Mouse (Mus musculus) cerebellum, postnatal 14 days (tissue): ENCODE measurements at regions not wholly inside any gene's neighbourhood (a gene's known extent, or its start where the extent isn't known, plus 50 kb on each side); places are given as distances from the start of the nearest gene placed in this dataset.
A peak's percentile ranks its signal among the peaks of the same experiment; 100 is the strongest.

Experiments
- DNase-seq, 2 experiments: peaks; one replicate each; pipeline ENCODE4 v3.0.0; 2021; ENCODE audit warnings: mixed read lengths in 2 of 2

DNA sequence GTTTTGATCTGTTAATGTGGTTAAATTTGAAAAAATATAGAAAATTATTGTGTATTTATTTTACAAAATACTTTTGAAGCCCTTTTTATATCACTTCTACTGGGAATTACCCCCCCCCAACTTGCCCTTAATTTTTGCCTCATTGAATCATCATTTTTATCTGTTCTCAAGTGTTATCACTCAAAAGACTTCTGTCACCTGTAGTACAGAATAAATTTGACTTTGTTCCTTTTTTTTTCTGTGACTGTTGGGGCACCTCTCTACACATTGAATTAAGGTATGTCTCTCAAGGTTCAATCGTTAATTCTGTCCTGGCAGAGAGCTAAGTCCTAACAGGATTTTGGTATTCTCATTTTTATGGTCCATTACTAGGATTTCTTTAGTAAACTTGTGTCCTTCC is 1123.0 kb upstream of the Cited2 start:
- no peak for DNase-seq

DNA sequence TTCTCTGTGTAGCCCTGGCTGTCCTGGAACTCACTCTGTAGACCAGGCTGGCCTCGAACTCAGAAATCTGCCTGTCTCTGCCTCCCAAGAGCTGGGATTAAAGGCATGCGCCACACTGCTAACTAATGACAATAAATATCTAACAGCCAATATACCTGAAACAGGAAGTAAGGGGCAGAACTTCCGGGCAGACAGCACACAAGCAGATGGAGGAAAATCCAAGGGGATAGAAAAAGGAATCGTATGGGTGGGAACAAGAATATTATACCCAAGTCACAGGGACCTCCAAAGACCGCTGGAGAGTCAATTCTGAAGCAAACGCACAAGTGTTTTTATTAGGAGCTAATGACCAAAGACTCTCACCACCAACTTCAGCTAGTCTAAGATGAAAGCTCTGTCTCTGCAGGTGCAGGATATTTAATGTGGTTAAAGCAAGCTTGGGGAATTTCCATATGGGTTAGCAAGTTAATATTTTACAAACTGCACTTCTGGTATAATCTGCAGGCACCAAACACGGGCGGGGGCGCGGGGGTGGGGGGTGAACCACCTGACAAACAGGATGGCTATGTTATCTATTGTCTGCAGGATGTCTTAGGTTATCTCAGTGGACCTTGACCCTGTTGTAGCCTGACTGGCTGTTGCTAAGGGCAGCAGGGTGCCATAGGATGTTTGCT is 1122.3 kb upstream of the Cited2 start:
- DNase-seq, result no peak

DNA sequence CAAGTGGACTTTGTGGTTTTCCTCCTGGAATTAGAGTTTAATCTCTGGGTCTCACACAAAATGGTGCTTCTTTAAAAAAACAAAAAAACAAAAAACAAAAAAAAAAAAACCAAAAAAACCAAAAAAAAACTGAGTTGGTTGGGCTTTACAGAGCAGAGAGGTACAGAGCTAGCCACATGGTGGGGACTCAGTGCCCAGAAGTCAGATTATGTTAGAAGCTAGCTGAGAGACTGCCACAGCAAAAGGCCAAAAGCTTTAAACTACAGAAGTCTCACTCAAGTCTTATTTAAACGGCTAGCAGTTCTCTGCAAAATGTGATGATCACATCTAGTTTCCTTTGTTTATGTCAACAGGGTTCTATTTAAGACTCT is 1121.8 kb upstream of the Cited2 start:
- DNase-seq, result no peak

DNA sequence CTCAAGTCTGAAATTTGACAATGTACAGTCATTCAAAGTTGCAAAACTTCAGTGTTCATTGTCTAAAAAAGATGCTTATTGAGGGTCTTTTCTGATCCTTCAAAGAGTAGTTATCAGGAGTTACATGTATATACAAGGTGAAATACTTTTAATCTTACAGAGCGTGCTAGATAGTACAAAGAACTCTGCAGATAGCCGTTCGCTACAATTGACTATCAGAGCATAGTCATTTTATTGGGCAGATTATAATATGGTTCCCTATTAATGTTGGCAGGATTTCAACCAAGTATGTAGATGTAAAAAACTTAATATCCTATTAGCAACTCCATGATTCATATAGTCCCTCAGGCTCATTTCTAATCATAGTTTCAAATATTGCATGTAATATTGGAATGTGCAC is 1114.7 kb upstream of the Cited2 start:
- DNase-seq, result no peak

DNA sequence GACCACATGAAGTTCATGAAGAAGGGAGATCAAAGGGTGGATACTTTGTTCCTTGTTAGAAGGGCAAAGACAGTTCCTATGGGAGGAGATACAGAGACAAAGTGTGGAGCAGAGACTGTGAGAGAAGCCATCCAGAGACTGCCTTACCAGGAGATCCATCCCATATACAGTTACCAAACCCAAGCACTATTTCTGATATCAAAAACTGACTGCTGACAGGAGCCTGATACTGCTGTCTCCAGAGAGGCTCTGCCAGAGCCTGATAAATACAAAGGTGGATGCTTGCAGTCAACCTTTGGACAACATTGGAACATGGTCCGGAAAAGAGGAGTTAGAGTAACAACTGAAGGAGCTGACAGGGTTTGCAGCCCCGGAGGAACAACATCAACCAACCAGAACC is 1104.3 kb upstream of the Cited2 start:
- no peak for DNase-seq

DNA sequence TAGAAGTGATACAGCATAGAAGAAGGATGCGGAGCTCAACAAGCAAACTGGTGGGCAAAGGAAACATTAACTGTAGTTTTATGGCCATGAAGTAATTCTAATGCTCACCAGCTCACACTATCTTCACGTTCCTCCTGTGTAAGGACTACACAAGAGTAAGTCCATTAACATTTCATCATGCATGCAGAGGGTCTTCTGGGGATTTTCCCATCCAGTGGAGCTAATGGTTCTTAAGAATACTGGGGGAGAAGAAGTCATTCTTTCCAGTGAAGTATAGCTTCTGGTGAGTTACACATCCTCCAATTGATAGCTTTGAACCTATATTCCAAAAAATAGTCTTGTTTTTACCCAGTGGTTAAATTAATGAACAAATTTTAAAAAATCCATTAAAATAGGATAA is 1103.4 kb upstream of the Cited2 start:
- no peak for DNase-seq

DNA sequence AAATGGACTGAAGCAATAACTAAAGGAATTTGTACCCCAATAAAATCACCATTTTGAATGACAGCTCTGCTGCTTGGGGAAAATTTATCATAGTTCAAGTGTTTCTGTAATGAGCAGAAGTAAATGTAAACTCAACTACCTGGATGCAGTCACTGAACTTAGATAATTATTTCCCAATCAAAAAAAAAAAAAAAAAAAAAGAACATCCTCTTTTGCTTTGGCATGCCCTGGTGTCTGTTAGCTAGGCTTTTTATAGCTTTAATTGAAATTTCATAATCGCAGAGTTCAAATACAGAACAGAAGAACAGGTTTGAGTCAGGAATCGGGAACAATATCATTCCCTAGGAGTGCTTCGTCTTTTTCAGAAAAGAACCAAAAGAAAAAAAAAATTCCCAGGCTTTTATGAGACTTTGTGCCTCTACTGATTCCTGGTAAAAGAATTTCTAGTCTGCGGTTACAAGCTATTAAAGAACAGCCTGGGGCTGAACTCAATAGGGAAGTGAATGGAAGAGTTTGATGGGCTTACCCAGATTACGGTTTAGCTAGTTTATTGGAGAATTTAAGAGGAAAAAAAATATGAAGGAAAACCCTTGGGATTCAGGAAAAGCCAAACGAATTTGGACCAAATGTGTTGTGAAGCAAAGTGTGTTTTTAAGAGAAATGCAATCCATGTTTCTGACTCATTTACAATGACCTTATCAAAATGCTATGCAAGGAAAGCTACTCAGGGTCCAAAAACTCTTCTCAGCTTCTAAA is 1102.0 kb upstream of the Cited2 start:
- DNase-seq, result no peak

DNA sequence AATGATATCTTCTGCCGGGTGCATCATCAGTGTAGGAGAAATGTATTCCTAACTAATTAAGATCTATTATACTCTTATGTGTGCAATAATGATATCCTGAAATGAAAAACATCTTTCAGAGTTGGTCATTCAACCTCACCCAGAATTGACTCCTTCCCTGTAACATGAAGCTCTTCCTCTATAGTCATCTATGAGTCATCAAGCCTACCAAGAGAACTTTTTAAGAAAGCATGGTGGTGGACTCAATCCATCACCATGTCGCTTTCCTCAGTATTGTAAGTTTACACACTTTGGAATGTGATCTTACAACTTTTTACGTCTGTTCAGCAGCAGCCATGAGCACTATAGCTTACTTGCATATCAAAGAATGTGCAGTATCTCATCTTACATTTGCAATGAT is 1100.2 kb upstream of the Cited2 start:
- no peak for DNase-seq

DNA sequence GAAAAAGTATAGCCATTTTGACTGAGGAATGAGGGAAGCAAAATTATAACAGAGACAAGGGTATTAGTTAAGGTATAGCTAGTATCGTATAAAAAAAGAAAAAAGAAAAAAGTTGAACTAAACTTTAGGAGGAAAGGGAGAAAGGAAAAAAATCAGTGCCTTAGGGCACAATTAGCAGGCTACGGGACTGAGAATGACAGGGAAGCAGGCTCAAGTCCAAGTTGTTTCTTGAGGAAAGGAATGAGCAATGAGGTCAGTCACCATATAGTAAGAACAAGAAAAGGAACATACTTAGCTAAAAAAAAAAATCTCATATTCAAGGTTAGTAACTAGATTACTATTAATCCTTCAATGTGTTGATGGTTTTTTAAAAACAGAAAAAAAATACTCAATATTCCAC is 1089.8 kb upstream of the Cited2 start:
- DNase-seq, result no peak

DNA sequence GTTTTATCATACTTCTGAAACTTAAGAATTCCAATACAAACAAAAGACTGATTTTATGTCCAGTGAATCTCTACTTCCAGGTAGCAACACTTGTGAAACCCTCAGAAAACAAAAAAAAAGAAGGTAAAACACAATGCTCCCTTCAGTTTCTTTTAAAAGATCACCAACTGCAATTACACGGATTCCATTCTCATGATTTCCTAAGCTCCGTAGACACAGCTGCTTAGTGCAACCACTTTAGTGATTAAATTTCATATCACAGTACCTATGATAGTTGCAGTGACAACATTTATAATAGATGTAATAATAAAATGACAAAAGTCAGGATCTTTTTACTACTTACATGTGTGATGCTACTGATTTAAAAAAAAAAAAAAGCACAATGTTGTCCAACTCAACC is 1087.6 kb upstream of the Cited2 start:
- no peak for DNase-seq

DNA sequence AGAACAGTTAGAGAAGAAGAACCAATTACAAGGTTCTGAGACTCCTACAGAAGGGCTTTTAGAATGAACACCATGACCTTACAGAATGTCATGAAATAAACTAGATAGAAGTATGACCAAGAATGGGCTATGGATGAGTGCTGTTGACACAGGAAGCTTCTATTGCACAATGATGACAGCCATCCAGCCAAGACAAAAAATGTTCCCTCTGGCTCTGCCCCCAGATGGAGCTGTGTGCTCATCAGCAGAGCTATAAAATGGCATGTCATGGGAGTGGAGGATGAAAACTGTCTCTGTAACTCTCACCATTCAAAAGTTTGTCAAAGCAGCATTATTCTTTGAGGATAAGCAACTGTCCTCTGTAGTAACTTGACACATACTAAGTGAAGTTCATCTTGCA is 1086.0 kb upstream of the Cited2 start:
- DNase-seq, result peak; percentile 40 to 49

DNA sequence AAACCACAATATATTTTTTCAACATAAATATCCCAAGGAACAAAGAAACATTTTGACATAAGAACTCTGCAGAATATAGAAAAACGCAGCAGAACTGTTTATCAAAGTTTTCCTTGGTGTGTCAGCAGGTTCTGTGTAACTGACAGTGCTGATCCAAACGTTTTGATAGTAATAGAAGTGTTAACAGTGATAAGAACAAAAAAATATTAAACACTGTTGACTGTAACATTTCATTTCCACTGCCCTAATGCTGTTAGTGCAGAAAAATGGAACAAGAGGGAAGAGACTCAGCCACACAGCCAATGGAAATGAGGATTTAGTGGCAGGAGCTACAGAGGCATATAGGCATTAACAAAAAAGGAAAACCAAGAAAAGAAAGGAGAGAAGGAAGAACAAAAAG is 1084.9 kb upstream of the Cited2 start:
- DNase-seq, result no peak

DNA sequence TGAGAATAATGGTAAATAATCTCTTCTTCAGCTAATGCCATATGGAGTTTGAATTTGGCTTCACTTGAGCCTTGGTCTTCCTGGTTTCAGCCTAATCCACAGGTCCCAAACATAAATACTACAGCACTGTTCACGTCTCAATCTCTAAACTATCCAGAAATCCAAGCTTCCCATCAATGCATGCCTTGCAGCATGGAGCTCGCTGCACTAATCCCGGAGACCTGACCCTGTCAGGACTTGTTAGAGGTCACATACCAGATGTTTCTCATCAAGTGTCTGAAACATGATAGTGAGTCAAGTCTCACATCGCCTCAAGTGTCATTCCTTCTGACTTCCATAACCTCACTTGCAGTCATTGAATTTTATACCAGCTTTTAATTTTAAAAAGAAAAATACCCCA is 1082.9 kb upstream of the Cited2 start:
- DNase-seq, result no peak

DNA sequence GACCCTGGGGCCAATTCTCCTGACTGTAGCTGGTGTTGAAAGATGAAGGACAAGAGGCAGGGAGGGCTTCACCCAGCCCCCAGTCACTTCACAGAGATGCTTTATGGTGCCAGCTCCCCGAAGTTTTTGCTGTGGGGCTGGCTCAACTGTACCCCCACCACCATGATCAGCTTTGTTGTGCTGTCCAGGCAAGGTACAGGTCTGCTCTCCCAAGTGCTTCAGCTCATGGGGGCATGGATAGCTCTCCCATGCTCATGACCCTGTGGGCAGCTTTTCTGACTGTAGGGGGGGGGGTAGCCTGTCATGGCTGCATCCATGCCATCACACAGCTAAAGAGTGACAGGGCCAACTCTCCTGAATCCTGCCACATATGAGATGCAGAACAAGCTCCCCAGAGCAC is 1072.9 kb upstream of the Cited2 start:
- no peak for DNase-seq

DNA sequence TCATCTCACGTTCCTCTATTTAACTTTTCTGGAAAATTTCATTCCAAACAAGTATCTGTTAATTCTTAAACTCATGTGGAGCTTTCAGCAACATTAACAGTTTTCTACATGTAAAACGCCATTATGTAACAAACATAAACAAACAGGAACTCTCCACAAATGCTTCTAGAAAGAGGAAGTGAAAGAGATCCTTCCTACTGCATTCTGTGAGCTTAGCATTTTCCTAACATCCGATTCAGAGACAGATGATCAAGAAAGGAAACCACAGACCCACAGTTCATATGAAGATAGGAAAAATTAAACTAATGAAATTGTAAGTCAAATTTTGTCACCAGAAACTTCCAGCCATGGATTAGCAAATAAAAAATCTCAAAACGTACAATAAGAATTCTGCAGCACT is 1070.6 kb upstream of the Cited2 start:
- no peak for DNase-seq

DNA sequence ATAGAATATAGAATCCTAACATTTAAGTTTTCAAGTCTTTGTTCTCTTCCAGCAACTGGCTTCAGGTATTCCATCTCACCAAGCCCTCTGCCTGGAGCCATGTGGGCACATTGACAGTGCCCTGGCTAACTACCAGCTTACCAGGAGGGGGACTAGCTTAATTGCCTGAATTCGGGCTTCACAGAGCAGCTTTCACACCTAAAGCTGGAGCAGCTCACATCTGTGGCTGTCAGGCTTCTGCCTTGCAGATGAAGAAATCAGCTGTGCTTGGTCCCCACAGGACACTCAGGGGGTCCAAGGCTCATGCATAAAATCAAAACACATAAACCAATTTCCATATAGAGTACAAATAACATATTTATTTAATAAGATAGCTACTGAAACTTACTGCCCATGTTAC is 1058.5 kb upstream of the Cited2 start:
- DNase-seq, result peak; percentile 15 to 32

DNA sequence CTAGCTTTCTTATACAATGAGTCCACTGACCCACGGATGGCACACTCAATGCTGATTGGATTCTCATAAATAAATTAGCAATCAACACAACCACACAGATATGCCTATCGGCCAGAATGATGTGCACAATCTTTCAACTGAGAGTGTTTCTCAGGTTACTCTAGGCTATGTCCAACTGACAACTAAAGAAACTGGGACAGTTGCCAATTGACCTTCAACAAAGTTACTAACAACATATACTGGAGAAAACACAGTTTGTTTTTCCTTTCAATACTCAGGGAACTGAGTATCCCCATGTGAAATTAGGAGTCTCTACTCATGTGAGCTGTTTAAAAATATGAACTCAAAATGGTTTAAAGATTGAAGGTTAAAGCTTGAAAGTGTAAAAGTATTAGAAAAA is 1052.7 kb upstream of the Cited2 start:
- no peak for DNase-seq

DNA sequence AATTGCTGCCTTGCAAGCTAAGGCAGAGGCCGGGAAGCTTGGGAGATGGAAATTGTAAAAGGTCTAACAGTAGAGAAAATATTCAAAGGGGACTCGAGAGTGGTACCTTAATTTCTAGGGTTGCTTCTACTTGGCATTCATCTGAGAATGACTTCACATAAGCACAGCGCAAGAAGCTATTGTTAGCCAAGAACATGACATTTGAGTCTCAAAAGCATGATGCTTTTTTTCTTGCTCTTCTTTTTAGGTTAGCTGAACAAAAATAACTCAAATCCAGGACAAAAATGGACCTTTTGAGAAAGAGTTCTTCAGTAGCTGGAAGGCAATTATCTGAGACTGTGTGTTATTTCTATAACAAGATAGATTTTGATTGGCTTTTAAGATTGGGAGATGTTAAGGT is 1042.0 kb upstream of the Cited2 start:
- DNase-seq, result no peak

DNA sequence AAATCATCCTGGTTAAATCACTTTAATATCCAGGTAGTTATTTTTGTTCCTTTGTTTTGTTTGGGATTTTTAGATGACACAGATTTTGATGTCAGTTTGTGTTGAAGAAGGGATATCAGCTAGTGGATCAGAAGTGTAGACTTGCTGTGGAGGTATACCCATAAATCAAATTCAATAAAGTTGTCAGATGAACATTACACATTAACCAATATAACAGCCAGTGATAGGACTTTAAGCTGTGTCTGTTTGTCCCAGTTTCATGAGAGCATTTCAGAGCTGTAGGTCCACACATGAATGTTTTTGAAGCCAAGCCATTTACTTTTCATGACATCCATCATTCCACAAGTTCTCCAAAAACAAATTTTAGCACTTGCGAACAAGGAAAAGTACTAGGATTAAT is 1037.7 kb upstream of the Cited2 start:
- DNase-seq, result no peak

DNA sequence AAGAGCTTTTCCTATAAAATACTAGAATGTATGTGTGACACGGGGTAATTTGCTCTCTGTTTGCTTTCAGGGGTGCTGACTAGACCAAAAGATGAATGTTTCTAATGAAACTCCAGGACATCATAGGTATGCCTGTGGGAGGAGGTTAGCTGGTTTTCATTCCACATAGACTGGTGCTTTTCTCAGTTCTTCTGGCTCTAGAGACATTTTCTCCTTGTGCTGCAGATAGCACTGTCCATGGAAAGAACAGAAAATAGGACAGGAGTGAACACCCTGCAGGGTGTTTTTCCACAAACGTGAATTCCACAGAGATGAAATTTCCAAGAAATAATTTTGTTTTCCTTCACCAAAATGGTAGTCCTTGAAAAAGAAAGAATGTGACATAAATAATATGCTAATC is 1016.0 kb upstream of the Cited2 start:
- DNase-seq, result peak in 1 of 2 experiments; percentile 22

DNA sequence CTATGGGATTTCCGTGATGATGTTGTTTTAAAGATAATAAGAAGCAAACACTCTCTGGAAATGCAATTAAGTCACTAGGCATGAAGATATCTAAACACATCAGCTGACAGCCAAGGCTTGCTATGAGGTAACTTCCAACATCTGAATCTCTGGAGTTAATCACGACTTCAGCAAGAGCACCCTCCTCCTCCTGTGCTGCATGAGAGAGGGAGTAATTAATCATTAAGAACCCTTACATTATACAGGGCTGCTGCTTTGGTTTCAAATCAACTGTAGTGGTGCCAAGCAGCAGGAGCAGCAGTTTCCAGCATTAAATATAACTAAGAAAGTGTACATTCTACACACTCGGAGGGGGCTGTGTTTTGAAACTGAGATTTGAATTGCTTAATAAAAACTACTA is 1009.9 kb upstream of the Cited2 start:
- DNase-seq, result no peak

DNA sequence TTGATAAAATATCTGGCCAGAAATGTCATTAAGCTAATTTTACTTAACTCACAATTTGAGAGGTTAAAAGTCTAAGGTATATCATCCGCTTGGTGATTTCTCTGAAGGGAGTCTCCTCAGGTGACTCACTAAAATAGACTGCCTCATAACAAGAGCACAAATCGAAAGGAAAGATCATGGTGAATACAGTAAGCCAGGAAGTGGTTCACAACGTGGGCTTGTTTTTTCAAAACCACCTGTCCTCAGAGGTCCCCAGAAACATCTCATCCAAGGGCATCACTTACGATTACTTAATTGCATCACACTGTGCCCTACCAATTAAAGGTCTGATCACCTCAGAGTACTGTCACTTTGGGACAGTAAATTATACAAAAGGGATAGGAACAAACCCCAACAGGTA is 1009.0 kb upstream of the Cited2 start:
- DNase-seq, result no peak

DNA sequence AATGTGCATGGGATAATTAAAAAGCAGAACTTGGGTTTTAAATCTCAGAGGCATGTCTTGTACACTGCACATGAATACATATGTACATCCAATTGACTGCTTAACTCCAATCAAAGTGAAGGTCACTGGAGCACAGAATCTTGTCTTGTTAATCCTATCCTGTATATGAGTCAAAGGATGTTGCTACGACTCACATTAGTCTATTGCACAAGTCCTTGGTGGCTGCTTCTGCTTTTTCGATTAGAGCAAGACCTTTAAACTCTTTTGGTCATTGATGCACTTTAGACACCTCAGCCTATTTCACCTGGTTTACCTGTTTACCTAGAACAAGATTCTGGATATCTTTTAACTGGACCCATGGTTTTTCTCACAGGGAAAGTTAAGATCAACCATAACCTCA is 1008.5 kb upstream of the Cited2 start:
- no peak for DNase-seq

DNA sequence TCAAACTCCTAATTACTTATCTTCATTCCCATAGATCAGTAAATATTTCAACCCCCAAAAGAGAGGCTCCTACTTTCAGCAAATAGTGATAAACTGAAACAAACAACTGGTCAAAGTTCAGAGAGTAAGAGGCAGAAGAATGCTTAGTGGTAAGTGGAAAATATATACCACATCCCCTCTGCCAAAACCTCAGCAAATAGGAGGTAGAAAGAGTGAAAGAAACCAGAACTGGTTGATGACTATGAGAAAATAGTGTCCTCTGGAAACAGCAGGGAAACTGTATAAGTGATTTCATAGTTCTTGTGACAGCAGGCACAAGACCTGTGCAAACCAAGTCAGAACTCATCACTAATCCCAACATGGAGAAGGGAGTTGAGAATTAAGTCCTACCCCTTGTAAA is 980.8 kb upstream of the Cited2 start:
- no peak for DNase-seq

DNA sequence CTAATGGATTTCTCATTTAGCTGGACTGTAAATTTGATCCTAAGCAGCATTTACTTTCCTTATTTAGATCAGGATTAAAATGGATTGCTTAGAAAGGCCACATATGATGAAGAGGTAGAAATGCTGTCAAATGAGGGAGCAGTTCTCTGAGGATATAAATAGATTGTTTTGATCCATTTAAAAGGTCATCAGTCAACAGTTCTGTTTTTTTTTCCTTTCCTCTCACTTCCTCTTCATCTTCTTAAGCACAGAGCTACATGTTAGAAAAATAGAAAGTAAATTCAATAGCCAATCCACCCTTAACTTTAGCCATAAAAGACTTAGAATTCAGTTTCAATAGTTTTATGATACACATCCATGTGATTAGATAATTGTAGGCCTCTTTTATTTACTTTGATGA is 971.5 kb upstream of the Cited2 start:
- no peak for DNase-seq
